Mouse (Mus musculus): ENCODE results near the gene Lilrb4a.
"Not testable (repeated sequence)": the region's sequence is repeated elsewhere in the genome, so short reads cannot be mapped to it uniquely, and the experiment has no call there.

Gene Lilrb4a

GRCm38 (mm10) chr10:51490691-51491090, at the start of gene Lilrb4a:
TSS of gene Lilrb4a (plus strand) at chr10:51490956.
- DNase-seq (ENCODE audit: low spot score) = not testable (repeated sequence)

GRCm38 (mm10) chr10:51451610-51452009, 39.1 kb upstream of the Lilrb4a start:
- DNase-seq (ENCODE audit: low spot score) = no peak

GRCm38 (mm10) chr10:51453616-51454298, 37.0 kb upstream of the Lilrb4a start:
- DNase-seq (ENCODE audit: low spot score) = no peak

- no peak for DNase-seq (ENCODE audit: low spot score)
Measured at GRCm38 (mm10) chr10:51454365-51454764, 36.4 kb upstream of the Lilrb4a start.

- DNase-seq (ENCODE audit: low spot score) = no peak
Measured at GRCm38 (mm10) chr10:51455762-51456161, 35.0 kb upstream of the Lilrb4a start.

- DNase-seq (ENCODE audit: low spot score) = no peak
Measured at GRCm38 (mm10) chr10:51456369-51456768, 34.4 kb upstream of the Lilrb4a start.

GRCm38 (mm10) chr10:51463800-51464199, 27.0 kb upstream of the Lilrb4a start:
- not testable (repeated sequence) for DNase-seq (ENCODE audit: low spot score)

GRCm38 (mm10) chr10:51480397-51480796, 10.4 kb upstream of the Lilrb4a start, which contains the start of the genes Gm49339 and Lilr4b:
TSS of gene Gm49339 (plus strand) at chr10:51480612.
TSS of gene Lilr4b (plus strand) at chr10:51480632.
- not testable (repeated sequence) for DNase-seq (ENCODE audit: low spot score)

GRCm38 (mm10) chr10:51520021-51520420, 29.3 kb downstream of the Lilrb4a start:
- DNase-seq (ENCODE audit: low spot score) = no peak

- no peak for DNase-seq (ENCODE audit: low spot score)
Measured at GRCm38 (mm10) chr10:51521453-51521852, 30.7 kb downstream of the Lilrb4a start.

- no peak for DNase-seq (ENCODE audit: low spot score)
Measured at GRCm38 (mm10) chr10:51526090-51526489, 35.3 kb downstream of the Lilrb4a start.

GRCm38 (mm10) chr10:51526633-51527032, 35.9 kb downstream of the Lilrb4a start:
- no peak for DNase-seq (ENCODE audit: low spot score)

GRCm38 (mm10) chr10:51528840-51529434, 38.2 kb downstream of the Lilrb4a start:
- no peak for DNase-seq (ENCODE audit: low spot score)

GRCm38 (mm10) chr10:51529497-51529896, 38.7 kb downstream of the Lilrb4a start:
- DNase-seq (ENCODE audit: low spot score) = no peak

GRCm38 (mm10) chr10:51530813-51531212, 40.1 kb downstream of the Lilrb4a start:
- DNase-seq (ENCODE audit: low spot score) = no peak

All from retina, embryonic 14.5 days (tissue).